Comparison of ENCODE assay signal across 16 mouse cellular contexts in genomic region chr6:56441501-56441900, GRCm38 (mm10).
"Had no signal": no experiment of that assay in that cellular context is flagged by ENCODE, and none has a peak within 500 bp of the region (broad histone marks: within the 10 kb centered on the region; RNA-seq: fewer than 3 reads in every experiment).

No protein-coding gene starts in this region.

- H3K4me3 ChIP-seq: midbrain, embryonic 10.5 days; midbrain, embryonic 12.5 days; midbrain, embryonic 15.5 days; neural tube, embryonic 12.5 days had no signal

- H3K9ac ChIP-seq: liver, embryonic 14.5 days; lung, embryonic 14.5 days; midbrain, embryonic 12.5 days; midbrain, embryonic 15.5 days; neural tube, embryonic 12.5 days had no signal

- H3K4me1 ChIP-seq: midbrain, embryonic 10.5 days; midbrain, embryonic 12.5 days; midbrain, embryonic 15.5 days; neural tube, embryonic 12.5 days had no signal

- H3K27ac ChIP-seq: liver, embryonic 14.5 days; midbrain, embryonic 10.5 days; midbrain, embryonic 12.5 days; midbrain, embryonic 15.5 days; neural tube, embryonic 12.5 days had no signal

- DNase-seq: lung, adult 18-20 months; lung, embryonic 14.5 days; lung, postnatal 10 days; lung, postnatal 4 days; right cerebral cortex, adult 18-20 months; right cerebral cortex, postnatal 25 days; right cerebral cortex, postnatal 4 days; spleen, adult 18-20 months; thymus, adult 18-20 months; thymus, postnatal 14 days; thymus, postnatal 36 days had no signal

- ATAC-seq: midbrain, embryonic 15.5 days had no signal

- H3K4me2 ChIP-seq: lung, embryonic 14.5 days; midbrain, embryonic 12.5 days; midbrain, embryonic 15.5 days; neural tube, embryonic 12.5 days had no signal

- H3K36me3 ChIP-seq: midbrain, embryonic 10.5 days; midbrain, embryonic 12.5 days; midbrain, embryonic 15.5 days; neural tube, embryonic 12.5 days had no signal

- H3K27me3 ChIP-seq: midbrain, embryonic 12.5 days; midbrain, embryonic 15.5 days; neural tube, embryonic 12.5 days had no signal

- H3K9me3 ChIP-seq: midbrain, embryonic 10.5 days; midbrain, embryonic 12.5 days; midbrain, embryonic 15.5 days; neural tube, embryonic 12.5 days had no signal
